Comparison of ENCODE assay signal across 8 mouse cellular contexts in genomic region chr2:51305411-51305810, GRCm38 (mm10).
DNase-seq lines count a peak whose midpoint lies in the region; ATAC-seq lines count a peak whose summit lies in the region.

No protein-coding gene starts in this region.

- ATAC-seq in inflammation-experienced regulatory T-cells, adult 6 months: no peak
- ATAC-seq in erythroid progenitor cell, adult 5-6 weeks (replicated peaks; ENCODE audit: low FRiP score, poor library complexity, severe bottlenecking): no peak

- peak; percentile 52 for DNase-seq in embryo, embryonic 10 days (ENCODE audit: low spot score)
- DNase-seq in embryo, embryonic 9.5 days (ENCODE audit: extremely low spot score): no peak
- DNase-seq in NIH3T3 (ENCODE audit: low read depth): peak; percentile 63
- peak; percentile 56 for DNase-seq in gastrocnemius, postnatal 25 days
- DNase-seq in kidney, postnatal 25 days: peak; percentile 54 to 74
- DNase-seq in right cerebral cortex, postnatal 14 days: no peak

Comparison
In these comparisons a context has a peak if more than half of its experiments do, and no peak if none do; other contexts are left out.
1. DNase-seq: peak in embryo, embryonic 10 days (single experiment), NIH3T3 (single experiment), gastrocnemius, postnatal 25 days (single experiment) and kidney, postnatal 25 days (2 of 2); none in embryo, embryonic 9.5 days (single experiment) and right cerebral cortex, postnatal 14 days (single experiment).